Mouse (Mus musculus): ENCODE data around the gene Mink1. TPM values are rescaled to one million over a fixed set of nuclear protein-coding genes. Genes with fewer than 3 reads are reported as not detected.

Mink1 gene
- polyA plus RNA-seq, 1 experiment = 222 TPM

DNA sequence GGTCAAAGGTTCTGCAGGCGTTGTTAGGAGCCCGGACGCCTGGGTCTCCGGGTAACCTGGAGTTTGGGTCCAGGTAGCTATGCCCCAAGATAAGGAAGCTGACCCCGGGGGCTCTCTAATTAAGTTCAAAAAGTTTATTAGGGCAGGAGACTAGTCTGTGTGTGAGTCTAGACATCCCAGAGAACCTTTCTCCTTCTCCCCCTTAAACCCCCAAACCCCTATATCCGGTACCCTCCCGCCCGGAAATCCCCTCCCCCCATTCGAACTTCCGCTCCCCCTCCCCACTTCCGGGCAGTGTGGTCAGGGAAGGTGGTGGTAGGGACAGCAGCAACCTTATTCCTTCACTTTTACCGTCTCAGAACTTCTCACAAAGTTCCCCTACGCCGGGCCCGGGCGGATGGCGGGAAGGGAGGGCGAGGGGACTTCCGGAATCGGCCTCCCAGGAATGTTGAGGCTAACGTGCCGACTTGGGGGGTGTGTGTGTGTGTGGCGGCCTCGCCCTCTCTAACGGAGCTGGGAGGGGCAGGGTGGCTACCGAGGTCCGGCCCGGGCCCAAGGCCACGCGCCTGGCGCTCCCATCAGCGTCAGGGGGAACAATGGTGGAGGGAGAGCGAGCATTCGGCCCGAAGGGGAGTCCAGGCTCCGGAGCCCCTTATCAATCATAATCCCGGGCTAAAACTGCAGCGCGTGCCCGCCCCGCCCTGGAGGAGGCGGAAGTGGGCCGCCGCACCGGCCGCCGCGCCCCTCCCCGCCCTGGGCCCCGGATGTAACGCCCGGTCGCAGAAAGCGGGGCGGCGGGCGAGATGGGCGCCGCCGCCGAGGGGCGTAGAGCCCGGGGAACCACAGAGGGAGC is 90.9 kb downstream of the Mink1 start:
- 1% methylated on average over 63 of the region's 63 CpGs for WGBS
- Histone ChIP-seq H3K27ac (ENCODE audit: insufficient read depth, low read length) (peak overlapping the region; percentile 98), H3K4me3 (replicated peaks; ENCODE audit: insufficient read depth, low read depth, low read length) (peak overlapping the region; percentile 99), H3K27me3 (ENCODE audit: control insufficient read depth, insufficient read depth, low read length) (no peaks in the 10 kb centered on the region), H3K4me1 (ENCODE audit: control insufficient read depth, insufficient read depth, low read length) (peaks cover 13% of the 10 kb centered on the region)
- DNase-seq = peak; percentile 66
- TF ChIP-seq POLR2A (IDR thresholded peaks at IDR 0.05; ENCODE audit: borderline replicate concordance, insufficient read depth, low read length) (no peak; the same call in 1 of the 2 replicates), CTCF (IDR thresholded peaks at IDR 0.05; ENCODE audit: borderline replicate concordance, insufficient read depth, low read depth, low read length) (no peak)

DNA sequence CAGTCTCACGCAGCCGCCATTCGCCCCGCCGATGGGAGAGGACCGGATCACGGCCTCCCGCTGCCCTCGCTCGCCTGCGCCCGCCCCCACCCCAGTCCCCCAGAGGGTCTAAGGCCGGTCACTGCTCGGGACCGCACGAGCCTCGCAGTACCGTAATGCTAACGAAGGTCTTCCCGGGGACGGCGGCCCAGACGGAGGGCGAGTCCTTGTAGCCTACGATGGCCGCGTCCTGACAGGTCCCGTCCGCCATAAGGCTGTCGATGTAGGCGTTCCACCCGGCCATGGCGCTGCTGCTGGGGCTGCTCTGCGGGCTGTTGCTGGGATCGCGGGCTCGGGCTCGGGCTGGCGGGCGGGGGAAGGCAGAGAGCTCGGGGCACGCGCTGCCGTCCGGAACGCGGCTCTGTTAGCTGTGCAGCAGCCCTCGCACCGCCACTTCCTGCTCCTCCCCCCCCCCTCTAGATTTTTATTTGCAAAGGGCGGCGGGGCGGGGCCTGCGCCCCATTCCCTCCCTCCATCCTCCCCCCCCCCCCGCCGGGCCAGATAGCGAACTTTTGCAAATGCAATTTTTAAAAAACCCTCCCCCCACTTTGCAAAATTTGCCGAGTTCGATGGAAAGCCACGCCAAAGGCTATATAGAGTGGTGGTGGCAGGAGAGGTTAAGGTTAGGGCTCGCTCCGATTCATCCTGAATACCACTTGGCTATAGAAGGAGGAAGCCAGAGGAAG is 91.7 kb downstream of the Mink1 start, which contains the start of gene Pfn1:
Gene Pfn1, minus strand, starts transcription at position 447 of the 725 bp plus-strand sequence.
- DNase-seq = peak; percentile 80 to 81
- TF ChIP-seq CTCF (IDR thresholded peaks at IDR 0.05; ENCODE audit: borderline replicate concordance, insufficient read depth, low read depth, low read length) (no peak), POLR2A (IDR thresholded peaks at IDR 0.05; ENCODE audit: borderline replicate concordance, insufficient read depth, low read length) (peak; percentile 58)
- peak within 1 kb of the TSS; percentile 98 for H3K27ac ChIP-seq (ENCODE audit: insufficient read depth, low read length)
- peaks cover 10% of the 10 kb centered on the region for H3K4me1 ChIP-seq (ENCODE audit: control insufficient read depth, insufficient read depth, low read length)
- under 1% methylated on average over 61 of the region's 61 CpGs for WGBS
- no peaks in the 10 kb centered on the region for H3K27me3 ChIP-seq (ENCODE audit: control insufficient read depth, insufficient read depth, low read length)
- H3K4me3 ChIP-seq (replicated peaks; ENCODE audit: insufficient read depth, low read depth, low read length) = peak within 1 kb of the TSS; percentile 99

DNA sequence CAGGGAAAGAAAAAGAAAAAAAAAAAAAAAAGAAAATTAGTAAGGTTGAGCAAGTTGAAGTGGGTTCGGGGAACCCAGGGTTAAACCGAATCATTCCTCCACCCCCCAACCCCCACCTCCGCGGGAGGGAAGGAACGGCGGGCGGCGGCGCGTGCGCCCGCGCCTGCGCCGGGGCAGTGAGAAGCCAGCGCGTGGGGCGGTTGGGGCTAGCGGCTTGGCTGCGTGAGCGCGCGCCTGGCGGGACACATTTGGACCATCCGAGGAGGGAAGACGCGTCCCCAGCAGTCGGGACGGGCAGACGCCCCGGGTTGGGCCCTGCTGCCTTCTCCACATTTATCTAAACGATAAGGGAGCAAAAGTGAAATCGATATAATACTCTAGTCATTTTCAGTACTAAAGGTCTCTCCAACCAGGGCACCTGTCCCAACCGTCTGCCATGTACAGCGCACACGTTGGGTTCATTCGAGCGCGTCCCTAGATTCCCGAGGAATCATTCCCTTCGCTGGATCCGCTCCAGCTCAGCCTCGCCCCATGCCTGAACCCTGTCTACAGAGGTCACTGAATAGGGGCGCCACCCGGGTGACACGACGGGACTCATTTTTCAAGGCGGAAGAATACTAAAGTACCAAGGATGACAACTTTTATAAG is 92.4 kb downstream of the Mink1 start:
- Histone ChIP-seq H3K27ac (ENCODE audit: insufficient read depth, low read length) (peak overlapping the region; percentile 70), H3K4me1 (ENCODE audit: control insufficient read depth, insufficient read depth, low read length) (peaks cover 9% of the 10 kb centered on the region), H3K4me3 (replicated peaks; ENCODE audit: insufficient read depth, low read depth, low read length) (peak overlapping the region; percentile 99), H3K27me3 (ENCODE audit: control insufficient read depth, insufficient read depth, low read length) (no peaks in the 10 kb centered on the region)
- DNase-seq = peak; percentile 88
- under 1% methylated on average over 48 of the region's 48 CpGs for WGBS
- TF ChIP-seq CTCF (IDR thresholded peaks at IDR 0.05; ENCODE audit: borderline replicate concordance, insufficient read depth, low read depth, low read length) = no peak
- TF ChIP-seq POLR2A (IDR thresholded peaks at IDR 0.05; ENCODE audit: borderline replicate concordance, insufficient read depth, low read length) = peak; percentile 66; the same call in 1 of the 2 replicates

GRCm38 (mm10) chr11:70655571-70656455 is 93.1 kb downstream of the Mink1 start:
- DNase-seq = peak in 1 of 2 experiments; percentile 54
- Histone ChIP-seq H3K4me3 (replicated peaks; ENCODE audit: insufficient read depth, low read depth, low read length) (peak overlapping the region; percentile 99), H3K4me1 (ENCODE audit: control insufficient read depth, insufficient read depth, low read length) (peaks cover 9% of the 10 kb centered on the region), H3K27ac (ENCODE audit: insufficient read depth, low read length) (peak overlapping the region; percentile 70; the same call in 1 of the 2 replicates), H3K27me3 (ENCODE audit: control insufficient read depth, insufficient read depth, low read length) (no peaks in the 10 kb centered on the region)
- WGBS = 1% methylated on average over 61 of the region's 61 CpGs
- TF ChIP-seq POLR2A (IDR thresholded peaks at IDR 0.05; ENCODE audit: borderline replicate concordance, insufficient read depth, low read length) (no peak), CTCF (IDR thresholded peaks at IDR 0.05; ENCODE audit: borderline replicate concordance, insufficient read depth, low read depth, low read length) (no peak)

DNA sequence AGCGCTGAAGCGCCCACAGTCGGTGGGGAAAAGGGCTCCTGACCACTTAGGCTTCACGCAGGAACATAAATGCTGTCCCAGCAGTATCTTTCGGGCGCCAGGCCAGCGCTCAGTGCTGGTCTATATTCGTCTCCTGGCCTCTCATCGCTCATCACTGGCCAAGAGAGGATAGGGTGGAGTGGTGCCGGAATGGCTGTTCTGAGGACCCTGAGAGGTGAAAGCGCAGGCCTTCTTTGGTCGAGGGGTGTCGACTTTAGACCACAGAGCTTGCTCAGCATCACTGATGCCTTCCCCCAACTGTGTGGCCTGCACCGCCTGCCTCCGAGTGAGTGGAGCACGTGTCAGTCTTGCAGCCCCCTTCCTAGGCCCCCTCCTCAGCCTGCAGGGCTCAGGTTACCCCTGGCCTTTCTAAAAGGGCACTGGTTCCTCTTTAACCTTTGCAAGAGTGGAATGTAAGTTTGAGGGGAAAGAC is 93.8 kb downstream of the Mink1 start:
- WGBS = 19% methylated on average over 16 of the region's 16 CpGs
- Histone ChIP-seq H3K27ac (ENCODE audit: insufficient read depth, low read length) (no peak overlapping the region), H3K4me1 (ENCODE audit: control insufficient read depth, insufficient read depth, low read length) (peaks cover 9% of the 10 kb centered on the region), H3K27me3 (ENCODE audit: control insufficient read depth, insufficient read depth, low read length) (no peaks in the 10 kb centered on the region), H3K4me3 (replicated peaks; ENCODE audit: insufficient read depth, low read depth, low read length) (peak overlapping the region; percentile 99)
- TF ChIP-seq CTCF (IDR thresholded peaks at IDR 0.05; ENCODE audit: borderline replicate concordance, insufficient read depth, low read depth, low read length) = no peak
- no peak for TF ChIP-seq POLR2A (IDR thresholded peaks at IDR 0.05; ENCODE audit: borderline replicate concordance, insufficient read depth, low read length)
- peak in 1 of 2 experiments; percentile 42 for DNase-seq

- no peak within 1 kb of the TSS for H3K27ac ChIP-seq (ENCODE audit: insufficient read depth, low read length)
Observed at GRCm38 (mm10) chr11:70656964-70657363, 94.3 kb downstream of the Mink1 start, which contains the start of gene Eno3. TSS of gene Eno3 (plus strand) at chr11:70657202.

More at GRCm38 (mm10) chr11:70656964-70657363, 94.3 kb downstream of the Mink1 start, which contains the start of gene Eno3:
- Histone ChIP-seq H3K4me1 (ENCODE audit: control insufficient read depth, insufficient read depth, low read length) (peaks cover 9% of the 10 kb centered on the region), H3K27me3 (ENCODE audit: control insufficient read depth, insufficient read depth, low read length) (no peaks in the 10 kb centered on the region), H3K4me3 (replicated peaks; ENCODE audit: insufficient read depth, low read depth, low read length) (peak within 1 kb of the TSS; percentile 99)
- WGBS = 48% methylated on average over 3 of the region's 3 CpGs
- peak in 1 of 2 experiments; percentile 23 for DNase-seq
- no peak for TF ChIP-seq POLR2A (IDR thresholded peaks at IDR 0.05; ENCODE audit: borderline replicate concordance, insufficient read depth, low read length)
- no peak for TF ChIP-seq CTCF (IDR thresholded peaks at IDR 0.05; ENCODE audit: borderline replicate concordance, insufficient read depth, low read depth, low read length)
